Mouse (Mus musculus) lung, postnatal 0 days (tissue): ENCODE data around the gene Wfikkn2.

Experiments used
- CTCF ChIP-seq: IDR thresholded peaks from 2 replicates; pipeline ENCODE4 v1.5.1; 2016; ENCODE audit warnings: antibody characterized with exemption, mild to moderate bottlenecking
- EP300 ChIP-seq: IDR thresholded peaks from 2 replicates; pipeline ENCODE4 v1.6.1; 2016; ENCODE audit warnings: antibody characterized with exemption, mild to moderate bottlenecking, control low read depth

DNA sequence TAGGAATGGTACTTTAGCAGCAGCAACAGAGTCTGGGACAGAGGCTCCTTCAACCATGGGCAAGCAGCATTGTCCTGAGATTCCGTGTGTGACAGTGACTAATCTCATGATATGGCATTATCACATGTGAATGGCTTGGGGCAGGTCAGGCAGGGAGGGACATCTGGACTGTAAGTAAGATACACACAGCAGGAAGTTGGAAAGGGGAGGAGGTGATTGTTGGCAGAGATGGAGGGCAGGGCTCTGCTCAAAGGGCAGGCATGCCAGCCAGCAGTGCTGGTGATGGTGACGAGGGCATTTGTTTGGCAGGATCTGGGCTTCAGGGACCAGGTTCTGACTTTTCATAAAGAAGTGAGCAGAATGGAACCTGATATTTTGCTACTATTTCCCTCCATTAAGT lies 52.7 kb downstream of the Wfikkn2 start:
- no peak for TF ChIP-seq CTCF
- TF ChIP-seq EP300: no peak
